Mouse (Mus musculus): Measurements from ENCODE around the gene Mboat2. TPM values are rescaled to one million over a fixed set of nuclear protein-coding genes. Genes with fewer than 3 reads are reported as not detected.

Gene Mboat2
- total and polyA plus RNA-seq, 3 experiments = 3.8 to 12.3 (median 8.4) TPM

GRCm38 (mm10) chr12:24863762-24864161 lies 33.1 kb downstream of the Mboat2 start:
- no peak overlapping the region for H3K27ac ChIP-seq
- H3K4me3 ChIP-seq = no peak overlapping the region
- no peaks in the 10 kb centered on the region for H3K36me3 ChIP-seq (ENCODE audit: control insufficient read depth, insufficient read depth, low read length)
- 17% methylated on average over 1 of the region's 1 CpGs for WGBS
- no peak overlapping the region for H3K9ac ChIP-seq (ENCODE audit: low read depth, low read length)
- H3K79me2 ChIP-seq (replicated peaks; ENCODE audit: control insufficient read depth, insufficient read depth, low read length) = peaks cover 3% of the 10 kb centered on the region; the same call in 1 of the 2 replicates
- H3K27me3 ChIP-seq (ENCODE audit: control insufficient read depth, insufficient read depth, low read length) = no peaks in the 10 kb centered on the region
- no peaks in the 10 kb centered on the region; the same call in 1 of the 2 replicates for H3K4me1 ChIP-seq (ENCODE audit: control insufficient read depth, insufficient read depth, low read length)
- TF ChIP-seq CTCF (IDR thresholded peaks at IDR 0.05) (no peak), EP300 (IDR thresholded peaks at IDR 0.05; ENCODE audit: insufficient read depth, low read depth, low read length) (no peak), POLR2A (IDR thresholded peaks at IDR 0.05; ENCODE audit: insufficient read depth, low read depth, low read length) (no peak)
- intact Hi-C loops (cut with DNase I) = no loop called here
- no peak for DNase-seq

GRCm38 (mm10) chr12:24866645-24867044 lies 36.0 kb downstream of the Mboat2 start:
- intact Hi-C loops (cut with DNase I) = no loop called here
- Histone ChIP-seq H3K9ac (ENCODE audit: low read depth, low read length) (no peak overlapping the region), H3K27me3 (ENCODE audit: control insufficient read depth, insufficient read depth, low read length) (no peaks in the 10 kb centered on the region), H3K27ac (no peak overlapping the region), H3K4me3 (no peak overlapping the region), H3K4me1 (ENCODE audit: control insufficient read depth, insufficient read depth, low read length) (no peaks in the 10 kb centered on the region; the same call in 1 of the 2 replicates), H3K79me2 (replicated peaks; ENCODE audit: control insufficient read depth, insufficient read depth, low read length) (peaks cover 4% of the 10 kb centered on the region; the same call in 1 of the 2 replicates), H3K36me3 (ENCODE audit: control insufficient read depth, insufficient read depth, low read length) (no peaks in the 10 kb centered on the region)
- TF ChIP-seq CTCF (IDR thresholded peaks at IDR 0.05) (no peak), POLR2A (IDR thresholded peaks at IDR 0.05; ENCODE audit: insufficient read depth, low read depth, low read length) (no peak), EP300 (IDR thresholded peaks at IDR 0.05; ENCODE audit: insufficient read depth, low read depth, low read length) (no peak)
- no peak for DNase-seq
- WGBS = 73% methylated on average over 6 of the region's 6 CpGs

- Histone ChIP-seq H3K9ac (ENCODE audit: low read depth, low read length) (no peak overlapping the region), H3K27me3 (ENCODE audit: control insufficient read depth, insufficient read depth, low read length) (no peaks in the 10 kb centered on the region), H3K4me3 (no peak overlapping the region), H3K36me3 (ENCODE audit: control insufficient read depth, insufficient read depth, low read length) (no peaks in the 10 kb centered on the region), H3K79me2 (replicated peaks; ENCODE audit: control insufficient read depth, insufficient read depth, low read length) (peaks cover 4% of the 10 kb centered on the region; the same call in 1 of the 2 replicates), H3K27ac (no peak overlapping the region), H3K4me1 (ENCODE audit: control insufficient read depth, insufficient read depth, low read length) (no peaks in the 10 kb centered on the region; the same call in 1 of the 2 replicates)
- TF ChIP-seq CTCF (IDR thresholded peaks at IDR 0.05) (no peak), EP300 (IDR thresholded peaks at IDR 0.05; ENCODE audit: insufficient read depth, low read depth, low read length) (no peak), POLR2A (IDR thresholded peaks at IDR 0.05; ENCODE audit: insufficient read depth, low read depth, low read length) (no peak)
- intact Hi-C loops (cut with DNase I) = no loop called here
- DNase-seq = no peak
- WGBS = 84% methylated on average over 4 of the region's 4 CpGs
These were observed 38.0 kb downstream of the Mboat2 start for GRCm38 (mm10) chr12:24868694-24869093.

GRCm38 (mm10) chr12:24869231-24869630 lies 38.6 kb downstream of the Mboat2 start:
- Histone ChIP-seq H3K27ac (no peak overlapping the region), H3K79me2 (replicated peaks; ENCODE audit: control insufficient read depth, insufficient read depth, low read length) (peaks cover 4% of the 10 kb centered on the region; the same call in 1 of the 2 replicates), H3K27me3 (ENCODE audit: control insufficient read depth, insufficient read depth, low read length) (no peaks in the 10 kb centered on the region), H3K4me1 (ENCODE audit: control insufficient read depth, insufficient read depth, low read length) (no peaks in the 10 kb centered on the region; the same call in 1 of the 2 replicates), H3K36me3 (ENCODE audit: control insufficient read depth, insufficient read depth, low read length) (no peaks in the 10 kb centered on the region), H3K9ac (ENCODE audit: low read depth, low read length) (no peak overlapping the region), H3K4me3 (no peak overlapping the region)
- no peak for DNase-seq
- TF ChIP-seq POLR2A (IDR thresholded peaks at IDR 0.05; ENCODE audit: insufficient read depth, low read depth, low read length) (no peak), CTCF (IDR thresholded peaks at IDR 0.05) (no peak), EP300 (IDR thresholded peaks at IDR 0.05; ENCODE audit: insufficient read depth, low read depth, low read length) (no peak)
- 50% methylated on average over 5 of the region's 5 CpGs for WGBS
- intact Hi-C loops (cut with DNase I) = no loop called here

GRCm38 (mm10) chr12:24870901-24871300 lies 40.2 kb downstream of the Mboat2 start:
- intact Hi-C loops (cut with DNase I) = no loop called here
- Histone ChIP-seq H3K27ac (no peak overlapping the region), H3K4me1 (ENCODE audit: control insufficient read depth, insufficient read depth, low read length) (no peaks in the 10 kb centered on the region; the same call in 1 of the 2 replicates), H3K79me2 (replicated peaks; ENCODE audit: control insufficient read depth, insufficient read depth, low read length) (peaks cover 2% of the 10 kb centered on the region; the same call in 1 of the 2 replicates), H3K36me3 (ENCODE audit: control insufficient read depth, insufficient read depth, low read length) (no peaks in the 10 kb centered on the region), H3K4me3 (no peak overlapping the region), H3K27me3 (ENCODE audit: control insufficient read depth, insufficient read depth, low read length) (no peaks in the 10 kb centered on the region), H3K9ac (ENCODE audit: low read depth, low read length) (no peak overlapping the region)
- no peak for DNase-seq
- no peak for TF ChIP-seq POLR2A (IDR thresholded peaks at IDR 0.05; ENCODE audit: insufficient read depth, low read depth, low read length)
- TF ChIP-seq EP300 (IDR thresholded peaks at IDR 0.05; ENCODE audit: insufficient read depth, low read depth, low read length) = no peak
- TF ChIP-seq CTCF (IDR thresholded peaks at IDR 0.05) = no peak
- 93% methylated on average over 4 of the region's 4 CpGs for WGBS

- H3K4me3 ChIP-seq = no peak overlapping the region
- H3K9ac ChIP-seq (ENCODE audit: low read depth, low read length) = no peak overlapping the region
- no peaks in the 10 kb centered on the region for H3K36me3 ChIP-seq (ENCODE audit: control insufficient read depth, insufficient read depth, low read length)
- DNase-seq = no peak
- 87% methylated on average over 8 of the region's 8 CpGs for WGBS
- H3K79me2 ChIP-seq (replicated peaks; ENCODE audit: control insufficient read depth, insufficient read depth, low read length) = peaks cover 2% of the 10 kb centered on the region; the same call in 1 of the 2 replicates
- intact Hi-C loops (cut with DNase I) = no loop called here
- TF ChIP-seq CTCF (IDR thresholded peaks at IDR 0.05) = no peak
- TF ChIP-seq POLR2A (IDR thresholded peaks at IDR 0.05; ENCODE audit: insufficient read depth, low read depth, low read length) = no peak
- no peak for TF ChIP-seq EP300 (IDR thresholded peaks at IDR 0.05; ENCODE audit: insufficient read depth, low read depth, low read length)
- H3K27ac ChIP-seq = no peak overlapping the region
- H3K27me3 ChIP-seq (ENCODE audit: control insufficient read depth, insufficient read depth, low read length) = no peaks in the 10 kb centered on the region
- H3K4me1 ChIP-seq (ENCODE audit: control insufficient read depth, insufficient read depth, low read length) = no peaks in the 10 kb centered on the region
These were observed 41.6 kb downstream of the Mboat2 start for GRCm38 (mm10) chr12:24872264-24872663.
